Mouse (Mus musculus): ENCODE measurements around the gene Aimp1. TPM values are rescaled to one million over a fixed set of nuclear protein-coding genes. Genes with fewer than 3 reads are reported as not detected.

Gene Aimp1
- 31.6 TPM for polyA plus RNA-seq (2017; shearing (Covaris generic))

DNA sequence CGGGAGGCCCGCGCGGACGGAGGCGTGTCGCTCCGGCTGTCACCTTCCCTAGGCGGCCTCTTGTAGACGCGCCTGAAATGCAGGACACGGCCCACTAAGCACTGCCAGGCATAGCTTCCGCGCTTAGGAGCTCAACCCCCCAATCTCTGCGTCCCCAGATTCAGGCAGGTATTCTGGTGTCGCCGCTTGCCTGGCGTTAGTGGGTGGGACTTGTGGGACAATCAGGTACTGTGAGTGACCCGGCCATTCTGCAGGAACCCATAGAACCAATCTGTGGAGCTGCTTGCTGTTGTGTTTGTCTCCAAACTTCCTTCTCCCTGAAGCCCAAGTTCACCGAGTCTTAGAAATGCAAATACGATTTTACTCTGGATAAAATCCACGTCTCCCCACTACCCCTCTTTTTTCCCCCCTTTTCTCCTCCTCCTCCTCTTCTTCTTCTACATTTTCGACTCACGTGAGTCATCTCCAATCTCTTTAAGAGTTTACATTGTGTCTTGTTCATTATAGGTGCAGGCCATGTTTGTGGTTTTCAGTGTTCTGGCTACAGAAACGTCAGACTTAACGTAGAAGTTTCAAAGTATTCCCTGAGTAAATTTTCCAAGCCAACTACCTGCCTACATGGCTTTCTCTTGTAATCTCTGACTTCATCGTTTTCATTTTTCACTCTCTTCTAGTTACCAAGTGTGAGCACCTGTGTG, at the start of gene Aimp1:
Gene Aimp1, minus strand, starts transcription at position 140 of the 698 bp plus-strand sequence.

DNA sequence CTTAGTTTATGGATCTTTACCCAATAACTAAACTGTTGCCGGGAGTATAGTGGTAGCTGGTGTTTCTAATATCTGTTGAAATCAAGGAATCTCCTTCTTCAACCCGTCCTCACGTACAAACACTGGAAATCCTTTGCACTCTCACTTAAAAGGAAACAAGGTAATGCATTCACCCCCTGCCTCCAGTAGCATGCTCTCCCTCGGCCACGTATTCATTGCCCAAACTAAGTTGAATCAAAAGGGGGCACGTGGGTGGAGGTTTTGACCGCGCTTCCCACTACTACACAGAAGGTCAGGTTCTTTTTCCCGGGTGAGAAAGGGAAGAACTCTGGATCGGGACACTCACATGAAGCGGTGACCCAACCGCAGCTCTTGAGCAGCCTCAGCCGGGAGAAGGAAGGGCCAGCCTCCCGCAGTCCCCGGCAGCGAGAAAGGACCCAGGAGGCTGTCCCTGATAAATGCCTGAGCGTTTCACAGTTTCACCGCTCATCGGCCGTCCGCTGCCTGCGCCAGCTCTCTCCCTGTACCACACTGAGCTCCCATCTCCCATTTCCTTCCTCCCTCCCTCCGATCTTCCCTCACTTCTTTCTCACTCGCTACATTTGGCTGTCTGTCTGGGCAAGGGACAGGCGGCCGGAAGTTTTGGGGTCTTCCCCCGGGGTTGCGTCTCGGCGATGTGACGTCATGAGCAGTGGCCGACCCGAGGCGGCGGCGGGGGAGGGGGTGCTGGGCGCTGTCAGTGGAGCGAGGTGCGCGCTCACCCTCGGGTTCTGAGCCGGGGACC, 531 bp downstream of the Aimp1 start, which contains the start of gene Tbck:
Gene Tbck, plus strand, starts transcription at position 698 of the 784 bp plus-strand sequence.

GRCm38 (mm10) chr3:132629601-132630239, 54.5 kb downstream of the Aimp1 start, which contains the start of gene Gimd1:
Gene Gimd1 (plus strand): TSS chr3:132629820.

Other genes starting within 250 kb of the Aimp1 start
- 0.30 TPM for gene Gimd1, start 54.5 kb downstream of the Aimp1 start, polyA plus RNA-seq (2017; shearing (Covaris generic))
- 12.0 TPM for gene Tbck, start 226 bp downstream of the Aimp1 start, polyA plus RNA-seq (2017; shearing (Covaris generic))

Measured in effector memory CD4-positive, alpha-beta T cell, adult 5 months (primary cell).